In the genomic region with DNA sequence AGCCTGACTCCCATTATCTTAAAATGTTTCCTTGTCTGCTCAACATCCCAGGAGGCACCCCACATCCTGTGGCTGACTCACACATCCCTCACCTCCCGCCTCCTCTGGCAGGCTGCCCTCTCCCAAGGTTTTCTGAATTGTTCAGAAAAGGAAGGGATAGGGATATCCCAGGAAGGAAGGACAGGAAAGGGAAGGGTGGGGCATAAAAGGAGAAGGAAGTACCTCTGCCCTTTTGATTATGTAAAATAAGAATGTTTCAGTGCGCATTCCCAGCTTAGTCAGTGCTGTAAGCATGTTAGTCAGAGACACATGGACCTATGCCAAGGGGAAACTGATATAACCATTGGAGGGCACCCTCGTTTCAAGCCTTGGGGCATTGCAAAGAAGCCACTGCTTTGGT, we compare ENCODE assay signal across 9 mouse cellular contexts.
DNase-seq lines count a peak whose midpoint lies in the region; ATAC-seq lines count a peak whose summit lies in the region.
"Had no signal": no experiment of that assay in that cellular context is flagged by ENCODE, and none has a peak within 500 bp of the region (broad histone marks: within the 10 kb centered on the region; RNA-seq: fewer than 3 reads in every experiment).

No protein-coding gene starts in this region.

- H3K4me1 ChIP-seq in hindbrain, embryonic 13.5 days (replicated peaks), result no peaks in the 10 kb centered on the region
- no peaks in the 10 kb centered on the region for H3K4me1 ChIP-seq in hindbrain, embryonic 12.5 days
- peaks cover 14% of the 10 kb centered on the region for H3K4me1 ChIP-seq in heart, embryonic 13.5 days
- no peaks in the 10 kb centered on the region for H3K4me1 ChIP-seq in neural tube, embryonic 15.5 days
- H3K4me1 ChIP-seq in hindbrain, embryonic 14.5 days (replicated peaks; ENCODE audit: control insufficient read depth, insufficient read depth, low read length), result no peaks in the 10 kb centered on the region

- no peaks in the 10 kb centered on the region for H3K27me3 ChIP-seq in hindbrain, embryonic 13.5 days
- no peaks in the 10 kb centered on the region for H3K27me3 ChIP-seq in hindbrain, embryonic 12.5 days
- H3K27me3 ChIP-seq in heart, embryonic 13.5 days (replicated peaks), result no peaks in the 10 kb centered on the region
- H3K27me3 ChIP-seq in neural tube, embryonic 15.5 days (replicated peaks), result no peaks in the 10 kb centered on the region
- no peaks in the 10 kb centered on the region for H3K27me3 ChIP-seq in hindbrain, embryonic 14.5 days (ENCODE audit: control insufficient read depth, insufficient read depth, low read length)
- H3K27me3 ChIP-seq: embryonic facial prominence, embryonic 13.5 days had no signal

- H3K9ac ChIP-seq in hindbrain, embryonic 13.5 days, result no peak overlapping the region
- no peak overlapping the region for H3K9ac ChIP-seq in hindbrain, embryonic 12.5 days
- H3K9ac ChIP-seq in heart, embryonic 13.5 days, result no peak overlapping the region
- no peak overlapping the region for H3K9ac ChIP-seq in neural tube, embryonic 15.5 days (replicated peaks)
- H3K9ac ChIP-seq in hindbrain, embryonic 14.5 days, result no peak overlapping the region

- no peak overlapping the region for H3K4me2 ChIP-seq in hindbrain, embryonic 13.5 days
- no peak overlapping the region for H3K4me2 ChIP-seq in hindbrain, embryonic 12.5 days (replicated peaks)
- no peak overlapping the region for H3K4me2 ChIP-seq in heart, embryonic 13.5 days
- H3K4me2 ChIP-seq in neural tube, embryonic 15.5 days, result no peak overlapping the region
- no peak overlapping the region for H3K4me2 ChIP-seq in hindbrain, embryonic 14.5 days (replicated peaks)
- H3K4me2 ChIP-seq: embryonic facial prominence, embryonic 13.5 days had no signal

- ATAC-seq in hindbrain, embryonic 13.5 days (ENCODE audit: low FRiP score), result peak; percentile 39; the same call in 1 of the 2 replicates
- ATAC-seq in hindbrain, embryonic 12.5 days (ENCODE audit: low FRiP score), result no peak
- ATAC-seq in heart, embryonic 13.5 days (ENCODE audit: extremely low read depth, insufficient number of reproducible peaks, low FRiP score, low TSS enrichment), result peak; percentile 63
- ATAC-seq in neural tube, embryonic 15.5 days (ENCODE audit: low FRiP score), result no peak
- no peak for ATAC-seq in hindbrain, embryonic 14.5 days (ENCODE audit: low FRiP score)

- no peaks in the 10 kb centered on the region for H3K9me3 ChIP-seq in hindbrain, embryonic 13.5 days
- H3K9me3 ChIP-seq in hindbrain, embryonic 12.5 days (replicated peaks), result no peaks in the 10 kb centered on the region
- H3K9me3 ChIP-seq in heart, embryonic 13.5 days, result no peaks in the 10 kb centered on the region
- H3K9me3 ChIP-seq in neural tube, embryonic 15.5 days (replicated peaks), result no peaks in the 10 kb centered on the region
- no peaks in the 10 kb centered on the region for H3K9me3 ChIP-seq in hindbrain, embryonic 14.5 days (ENCODE audit: control insufficient read depth, low read length)
- H3K9me3 ChIP-seq: embryonic facial prominence, embryonic 13.5 days had no signal

- H3K27ac ChIP-seq in hindbrain, embryonic 13.5 days, result no peak overlapping the region
- H3K27ac ChIP-seq in hindbrain, embryonic 12.5 days, result no peak overlapping the region
- H3K27ac ChIP-seq in heart, embryonic 13.5 days (replicated peaks), result peak overlapping the region; percentile 79
- no peak overlapping the region for H3K27ac ChIP-seq in neural tube, embryonic 15.5 days (replicated peaks)
- no peak overlapping the region for H3K27ac ChIP-seq in hindbrain, embryonic 14.5 days

- peak; percentile 56 for DNase-seq in brain, adult 2 months (ENCODE audit: low read depth, low spot score)
- DNase-seq in large intestine, adult 2 months (ENCODE audit: low read depth, low spot score), result peak; percentile 1
- DNase-seq in ovary, postnatal 36 days (ENCODE audit: low spot score), result peak; percentile 48
- DNase-seq in hindbrain, embryonic 14.5 days (ENCODE audit: low spot score), result no peak

- H3K4me3 ChIP-seq in hindbrain, embryonic 13.5 days, result no peak overlapping the region
- H3K4me3 ChIP-seq in hindbrain, embryonic 12.5 days, result no peak overlapping the region
- no peak overlapping the region for H3K4me3 ChIP-seq in heart, embryonic 13.5 days
- no peak overlapping the region for H3K4me3 ChIP-seq in neural tube, embryonic 15.5 days (replicated peaks)
- no peak overlapping the region for H3K4me3 ChIP-seq in hindbrain, embryonic 14.5 days (replicated peaks; ENCODE audit: low read length)
- H3K4me3 ChIP-seq: embryonic facial prominence, embryonic 13.5 days had no signal

- 79% methylated on average over 3 of the region's 3 CpGs for WGBS in hindbrain, embryonic 13.5 days
- WGBS in hindbrain, embryonic 12.5 days, result 81% methylated on average over 3 of the region's 3 CpGs
- 34% methylated on average over 3 of the region's 3 CpGs for WGBS in heart, embryonic 13.5 days
- WGBS in large intestine, adult 2 months, result 18% methylated on average over 3 of the region's 3 CpGs
- 83% methylated on average over 3 of the region's 3 CpGs for WGBS in neural tube, embryonic 15.5 days
- 86% methylated on average over 3 of the region's 3 CpGs for WGBS in hindbrain, embryonic 14.5 days

- H3K36me3 ChIP-seq in hindbrain, embryonic 13.5 days, result no peaks in the 10 kb centered on the region
- H3K36me3 ChIP-seq in hindbrain, embryonic 12.5 days, result no peaks in the 10 kb centered on the region
- H3K36me3 ChIP-seq in heart, embryonic 13.5 days, result no peaks in the 10 kb centered on the region
- no peaks in the 10 kb centered on the region for H3K36me3 ChIP-seq in neural tube, embryonic 15.5 days
- no peaks in the 10 kb centered on the region for H3K36me3 ChIP-seq in hindbrain, embryonic 14.5 days (replicated peaks; ENCODE audit: control insufficient read depth, insufficient read depth)
- H3K36me3 ChIP-seq: embryonic facial prominence, embryonic 13.5 days had no signal

Comparison
In these comparisons a context has a peak if more than half of its experiments do, and no peak if none do; other contexts are left out.
1. ATAC-seq: peak in hindbrain, embryonic 13.5 days (single experiment) and heart, embryonic 13.5 days (single experiment); none in hindbrain, embryonic 12.5 days (single experiment), neural tube, embryonic 15.5 days (single experiment) and hindbrain, embryonic 14.5 days (single experiment).